Mouse (Mus musculus) adrenal gland, adult 2 months (tissue): ENCODE measurements at regions not wholly inside any gene's neighbourhood (a gene's known extent, or its start where the extent isn't known, plus 50 kb on each side); places are given as distances from the start of the nearest gene placed in this dataset.

ENCODE experiments used
- DNase-seq: peaks from one replicate; pipeline ENCODE4 v3.0.0; 2021

GRCm38 (mm10) chr14:48753517-48754079 lies 80.0 kb upstream of the Otx2 start:
- no peak for DNase-seq

GRCm38 (mm10) chr14:48753084-48753483 lies 79.5 kb upstream of the Otx2 start:
- DNase-seq = no peak

GRCm38 (mm10) chr14:48752579-48752905 lies 78.9 kb upstream of the Otx2 start:
- no peak for DNase-seq

- DNase-seq = no peak
These were observed 78.3 kb upstream of the Otx2 start for GRCm38 (mm10) chr14:48751751-48752578.

GRCm38 (mm10) chr14:48750994-48751393 lies 77.4 kb upstream of the Otx2 start:
- no peak for DNase-seq

- no peak for DNase-seq
These were observed 75.4 kb upstream of the Otx2 start for GRCm38 (mm10) chr14:48748976-48749375.

GRCm38 (mm10) chr14:48747936-48748335 lies 74.3 kb upstream of the Otx2 start:
- DNase-seq = no peak

- DNase-seq = no peak
These were observed 67.5 kb upstream of the Otx2 start for GRCm38 (mm10) chr14:48740942-48741602.

GRCm38 (mm10) chr14:48739121-48739520 lies 65.5 kb upstream of the Otx2 start:
- DNase-seq = no peak

GRCm38 (mm10) chr14:48738641-48739040 lies 65.0 kb upstream of the Otx2 start:
- DNase-seq = no peak

- no peak for DNase-seq
These were observed 64.6 kb upstream of the Otx2 start for GRCm38 (mm10) chr14:48738213-48738612.

GRCm38 (mm10) chr14:48736969-48737860 lies 63.6 kb upstream of the Otx2 start:
- no peak for DNase-seq

GRCm38 (mm10) chr14:48736211-48736610 lies 62.6 kb upstream of the Otx2 start:
- DNase-seq = no peak

GRCm38 (mm10) chr14:48729996-48730395 lies 56.4 kb upstream of the Otx2 start:
- DNase-seq = no peak
